Mouse (Mus musculus) mouse embryonic stem cell (cell line): Measurements from ENCODE around the gene Stx19.

Source experiments
- in situ Hi-C, 2 experiments: fragments of 300-500 bp; cut with MboI; formaldehyde crosslinking; loops; 1 replicate in 1 of 2; 3 replicates in 1 of 2; pipeline ENCODE4 v1.14.3; 2019 to 2020; ENCODE audit warnings: low sequenced_read_pairs in 2 of 2, low pct_unique_long_range_greater_than_20kb in 1 of 2, mixed read lengths in 1 of 2; ENCODE audit not compliant: unreplicated experiment in 1 of 2

Gene Stx19

GRCm38 (mm10) chr16:62834016-62834735 lies 19.7 kb downstream of the Stx19 start:
- in situ Hi-C loops: no loop called here

DNA sequence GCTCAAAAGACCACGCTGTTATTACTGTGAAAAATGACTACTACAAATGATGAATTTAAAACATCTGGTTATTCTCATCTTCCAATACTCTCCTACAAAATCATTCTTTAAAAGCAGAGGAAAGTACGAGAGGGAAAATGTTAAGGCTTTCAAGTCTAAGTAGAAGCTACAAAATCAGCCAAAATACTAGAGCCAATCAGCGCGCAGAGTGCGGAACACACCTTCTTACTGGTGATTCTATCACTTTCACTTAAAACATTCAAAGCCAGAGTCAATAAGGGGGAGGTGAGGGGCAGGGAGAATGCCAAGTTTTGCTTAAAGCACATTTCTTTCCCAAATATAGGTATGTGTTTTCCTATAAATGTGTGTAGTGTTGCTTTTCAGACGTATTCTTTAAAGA lies 30.9 kb downstream of the Stx19 start:
- in situ Hi-C loops: no loop called here

- in situ Hi-C loops: no loop called here
These were observed 32.2 kb downstream of the Stx19 start, which contains the start of gene Arl13b for GRCm38 (mm10) chr16:62846498-62847312. Gene Arl13b (minus strand): TSS chr16:62847040.

DNA sequence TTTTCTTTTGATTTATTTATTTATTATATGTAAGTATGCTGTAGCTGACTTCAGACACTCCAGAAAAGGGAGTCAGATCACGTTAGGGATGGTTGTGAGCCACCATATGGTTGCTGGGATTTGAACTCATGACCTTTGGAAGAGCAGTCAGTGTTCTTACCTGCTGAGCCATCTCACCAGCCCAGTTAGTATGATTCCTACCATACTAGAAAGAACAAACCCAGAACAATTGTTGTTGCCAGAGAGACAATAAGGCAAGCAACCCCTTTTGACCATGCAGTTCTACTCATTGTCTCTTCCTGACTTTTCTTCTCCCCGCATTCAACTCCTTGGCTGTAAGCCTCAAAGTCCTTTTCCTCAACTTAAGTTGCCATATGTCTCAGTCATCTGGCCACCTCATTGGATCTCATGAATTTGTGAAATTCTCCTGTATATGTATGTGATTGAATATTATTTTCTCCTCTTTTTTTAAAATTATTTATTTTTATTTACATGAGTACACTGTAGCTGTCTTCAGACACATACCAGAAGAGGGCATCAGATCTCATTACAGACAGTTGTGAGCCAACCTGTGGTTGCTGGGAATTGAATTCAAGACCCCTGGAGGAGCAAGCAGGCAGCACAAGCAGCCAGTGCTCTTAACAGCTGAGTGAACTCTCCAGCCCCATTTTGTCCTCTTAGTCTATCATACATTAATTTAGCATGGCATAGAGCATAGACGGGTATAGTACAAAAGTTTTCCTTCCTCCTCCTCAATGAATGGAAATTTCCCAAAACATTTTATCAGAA lies 38.2 kb downstream of the Stx19 start:
- in situ Hi-C loops: no loop called here

GRCm38 (mm10) chr16:62853611-62854126 lies 39.2 kb downstream of the Stx19 start:
- in situ Hi-C loops: no loop called here

GRCm38 (mm10) chr16:62854191-62855068 lies 40.0 kb downstream of the Stx19 start, which contains the start of gene Pros1:
Gene Pros1 (plus strand): TSS chr16:62854307.
- in situ Hi-C loops: no loop called here

DNA sequence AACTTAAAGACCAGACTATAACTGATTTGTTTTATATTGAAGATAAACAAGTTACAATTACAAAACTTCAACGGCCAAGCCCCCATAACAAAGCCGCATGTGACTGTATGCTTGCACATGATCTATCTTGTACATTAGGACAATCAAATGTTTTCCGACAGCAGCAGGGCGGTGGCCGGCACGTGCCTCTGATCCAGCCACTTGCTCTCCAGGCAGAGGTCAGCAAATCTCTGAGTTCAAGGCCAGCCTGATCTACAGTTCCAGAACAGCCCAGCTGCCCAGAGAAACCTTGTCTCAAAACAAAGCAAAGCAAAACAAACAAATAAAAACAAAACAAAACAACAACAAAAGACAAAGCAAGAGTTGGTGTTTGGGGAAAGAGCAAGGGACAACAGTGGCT lies 40.9 kb downstream of the Stx19 start:
- in situ Hi-C loops: no loop called here

- in situ Hi-C loops: no loop called here
These were observed 41.8 kb downstream of the Stx19 start for GRCm38 (mm10) chr16:62856273-62856672.

GRCm38 (mm10) chr16:62857498-62857897 lies 43.0 kb downstream of the Stx19 start:
- in situ Hi-C loops: no loop called here

DNA sequence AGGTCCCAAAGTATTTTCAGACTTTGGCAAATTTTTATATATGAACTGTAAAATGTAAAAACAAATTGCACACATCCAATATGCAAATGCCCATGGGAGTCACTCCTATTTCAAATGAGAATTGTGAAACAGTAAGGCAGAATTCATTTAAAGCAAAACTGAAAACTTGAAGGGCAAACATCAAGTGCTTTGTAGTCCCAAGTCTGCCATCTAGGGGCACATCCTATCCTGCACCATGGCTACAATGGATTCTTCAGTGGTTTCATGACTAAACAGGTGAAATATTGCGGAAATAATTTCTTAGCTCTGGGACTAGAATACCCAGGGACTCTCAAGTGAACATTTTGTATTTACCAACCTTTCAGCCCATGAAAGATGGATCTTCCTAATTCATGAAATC lies 43.5 kb downstream of the Stx19 start:
- in situ Hi-C loops: no loop called here

- in situ Hi-C loops: no loop called here
These were observed 45.7 kb downstream of the Stx19 start for GRCm38 (mm10) chr16:62860140-62860539.

- in situ Hi-C loops: no loop called here
These were observed 47.0 kb downstream of the Stx19 start for GRCm38 (mm10) chr16:62861455-62861854.

GRCm38 (mm10) chr16:62872688-62873117 lies 58.2 kb downstream of the Stx19 start:
- in situ Hi-C loops: no loop called here

- in situ Hi-C loops: no loop called here
These were observed 58.7 kb downstream of the Stx19 start for GRCm38 (mm10) chr16:62873180-62873579.
